Mouse (Mus musculus) stomach, embryonic 14.5 days (tissue): Measurements from ENCODE around the gene Prkch. TPM values are rescaled to one million over a fixed set of nuclear protein-coding genes. Genes with fewer than 3 reads are reported as not detected.

Experiments
- ATAC-seq: fragments of 200-750 bp; cut with Nextera tagmentation; 2 replicates; pipeline ENCODE4 v1.8.0; 2017; ENCODE audit warnings: low read depth, moderate TSS enrichment; ENCODE audit not compliant: insufficient number of reproducible peaks, insufficient read depth, low FRiP score
- H3K27ac ChIP-seq: fragments of 300-500 bp; sonication (generic); 2 replicates; pipeline ENCODE4 v1.5.1; 2014; ENCODE audit warnings: mild to moderate bottlenecking, low read length, moderate library complexity, mixed read lengths
- H3K27me3 ChIP-seq: fragments of 300-500 bp; sonication (generic); 2 replicates; pipeline ENCODE4 v1.6.1; 2014; ENCODE audit warnings: low read length, control low read depth, mixed read lengths; ENCODE audit not compliant: control insufficient read depth, insufficient read depth
- H3K36me3 ChIP-seq: fragments of 300-500 bp; sonication (generic); 2 replicates; pipeline ENCODE4 v1.6.1; 2014; ENCODE audit warnings: mild to moderate bottlenecking, control low read depth, low read length, moderate library complexity, mixed read lengths; ENCODE audit not compliant: control insufficient read depth, insufficient read depth
- H3K4me1 ChIP-seq: fragments of 300-500 bp; sonication (generic); 2 replicates; pipeline ENCODE4 v1.6.1; 2014; ENCODE audit warnings: low read length, control low read depth, mixed read lengths; ENCODE audit not compliant: control insufficient read depth, insufficient read depth
- H3K4me2 ChIP-seq: fragments of 300-500 bp; sonication (generic); replicated peaks from 2 replicates; pipeline ENCODE4 v1.6.1; 2014; ENCODE audit warnings: low read depth, low read length, control low read depth
- H3K4me3 ChIP-seq: fragments of 300-500 bp; sonication (generic); 2 replicates; pipeline ENCODE4 v1.5.1; 2014; ENCODE audit warnings: low read depth, low read length, control low read depth
- H3K9ac ChIP-seq: fragments of 300-500 bp; sonication (generic); replicated peaks from 2 replicates; pipeline ENCODE4 v1.6.1; 2014; ENCODE audit warnings: low read depth, mild to moderate bottlenecking, control low read depth, low read length, moderate library complexity, mixed read lengths
- H3K9me3 ChIP-seq: fragments of 300-500 bp; sonication (generic); 2 replicates; pipeline ENCODE4 v1.6.1; 2016; ENCODE audit warnings: low read depth, low read length, control low read depth; ENCODE audit not compliant: control insufficient read depth
- WGBS: fragments of 180-500 bp; shearing (Covaris S2); extraction: QIAGEN DNeasy Blood & Tissue Kit; methylation state at CpG from one replicate; pipeline ENCODE4 v1.1.7; 2014; 5-methylcytosine and 5-hydroxymethylcytosine counted together
- polyA plus RNA-seq: library from polyadenylated mRNA; unstranded; fragments of >200 nt; fragmentation: Nextera tagmentation; extraction: Ambion mirVana; gene quantifications from 2 replicates; pipeline ENCODE4 v1.2.1, GENCODE M21; 2014

Gene Prkch
- polyA plus RNA-seq, 1 experiment from 2014 or later, result 12.1 TPM

- no peak overlapping the region for H3K4me3 ChIP-seq
- H3K27me3 ChIP-seq, result no peaks in the 10 kb centered on the region
- 76% methylated on average over 4 of the region's 4 CpGs for WGBS
Observed at GRCm38 (mm10) chr12:73696946-73697345, 112.3 kb downstream of the Prkch start.

GRCm38 (mm10) chr12:73698436-73698835 lies 113.8 kb downstream of the Prkch start:
- Histone ChIP-seq H3K36me3 (no peaks in the 10 kb centered on the region), H3K4me2 (no peak overlapping the region), H3K4me3 (no peak overlapping the region), H3K27me3 (no peaks in the 10 kb centered on the region), H3K4me1 (0 out of 2 replicates have a peak, but pooled peaks cover 3% of the 10 kb centered on the region), H3K27ac (no peak overlapping the region), H3K9ac (no peak overlapping the region), H3K9me3 (no peaks in the 10 kb centered on the region)
- 90% methylated on average over 5 of the region's 5 CpGs for WGBS
- no peak for ATAC-seq

More at GRCm38 (mm10) chr12:73696946-73697345, 112.3 kb downstream of the Prkch start:
- no peak overlapping the region for H3K4me2 ChIP-seq
- no peaks in the 10 kb centered on the region for H3K36me3 ChIP-seq
- H3K9ac ChIP-seq, result no peak overlapping the region
- no peaks in the 10 kb centered on the region for H3K9me3 ChIP-seq
- H3K27ac ChIP-seq, result no peak overlapping the region
- no peak for ATAC-seq
- 0 out of 2 replicates have a peak, but pooled peaks cover 3% of the 10 kb centered on the region for H3K4me1 ChIP-seq

GRCm38 (mm10) chr12:73698841-73699240 lies 114.2 kb downstream of the Prkch start:
- WGBS, result 77% methylated on average over 8 of the region's 8 CpGs
- no peaks in the 10 kb centered on the region for H3K36me3 ChIP-seq
- 0 out of 2 replicates have a peak, but pooled peaks cover 3% of the 10 kb centered on the region for H3K4me1 ChIP-seq
- H3K4me3 ChIP-seq, result no peak overlapping the region
- H3K27ac ChIP-seq, result no peak overlapping the region
- no peaks in the 10 kb centered on the region for H3K9me3 ChIP-seq
- no peak overlapping the region for H3K4me2 ChIP-seq
- H3K27me3 ChIP-seq, result no peaks in the 10 kb centered on the region
- no peak for ATAC-seq
- no peak overlapping the region for H3K9ac ChIP-seq

- Histone ChIP-seq H3K4me3 (no peak overlapping the region), H3K4me2 (no peak overlapping the region), H3K27me3 (no peaks in the 10 kb centered on the region), H3K9me3 (no peaks in the 10 kb centered on the region), H3K36me3 (no peaks in the 10 kb centered on the region), H3K27ac (no peak overlapping the region), H3K4me1 (0 out of 2 replicates have a peak, but pooled peaks cover 2% of the 10 kb centered on the region), H3K9ac (no peak overlapping the region)
- 75% methylated on average over 17 of the region's 17 CpGs for WGBS
- ATAC-seq, result no peak
Observed at GRCm38 (mm10) chr12:73699471-73700186, 115.0 kb downstream of the Prkch start.

- Histone ChIP-seq H3K4me3 (no peak overlapping the region), H3K27me3 (no peaks in the 10 kb centered on the region), H3K9ac (no peak overlapping the region), H3K36me3 (no peaks in the 10 kb centered on the region), H3K27ac (no peak overlapping the region), H3K4me2 (no peak overlapping the region), H3K9me3 (no peaks in the 10 kb centered on the region), H3K4me1 (no peaks in the 10 kb centered on the region)
- 54% methylated on average over 6 of the region's 6 CpGs for WGBS
- no peak for ATAC-seq
Observed at GRCm38 (mm10) chr12:73700544-73701069, 116.0 kb downstream of the Prkch start.

- WGBS, result 88% methylated on average over 3 of the region's 3 CpGs
- ATAC-seq, result no peak
- H3K4me3 ChIP-seq, result no peak overlapping the region
Observed at GRCm38 (mm10) chr12:73701999-73702398, 117.4 kb downstream of the Prkch start.

GRCm38 (mm10) chr12:73704382-73704781 lies 119.8 kb downstream of the Prkch start:
- Histone ChIP-seq H3K9me3 (no peaks in the 10 kb centered on the region), H3K36me3 (no peaks in the 10 kb centered on the region), H3K9ac (no peak overlapping the region), H3K27me3 (no peaks in the 10 kb centered on the region), H3K4me2 (no peak overlapping the region), H3K4me3 (no peak overlapping the region), H3K27ac (no peak overlapping the region), H3K4me1 (0 out of 2 replicates have a peak, but pooled peaks cover 4% of the 10 kb centered on the region)
- no peak for ATAC-seq
- 76% methylated on average over 3 of the region's 3 CpGs for WGBS

More at GRCm38 (mm10) chr12:73701999-73702398, 117.4 kb downstream of the Prkch start:
- Histone ChIP-seq H3K4me1 (no peaks in the 10 kb centered on the region), H3K4me2 (no peak overlapping the region), H3K9me3 (no peaks in the 10 kb centered on the region), H3K27me3 (no peaks in the 10 kb centered on the region), H3K36me3 (no peaks in the 10 kb centered on the region), H3K27ac (no peak overlapping the region), H3K9ac (no peak overlapping the region)

GRCm38 (mm10) chr12:73705097-73705690 lies 120.6 kb downstream of the Prkch start:
- H3K36me3 ChIP-seq, result no peaks in the 10 kb centered on the region
- no peak overlapping the region for H3K9ac ChIP-seq
- H3K4me3 ChIP-seq, result no peak overlapping the region
- H3K9me3 ChIP-seq, result no peaks in the 10 kb centered on the region
- H3K27me3 ChIP-seq, result no peaks in the 10 kb centered on the region
- 43% methylated on average over 7 of the region's 7 CpGs for WGBS
- 0 out of 2 replicates have a peak, but pooled peaks cover 4% of the 10 kb centered on the region for H3K4me1 ChIP-seq
- H3K27ac ChIP-seq, result no peak overlapping the region
- no peak for ATAC-seq
- no peak overlapping the region for H3K4me2 ChIP-seq
